Mouse (Mus musculus): Measurements from ENCODE around the gene Ccdc6.

Ccdc6 gene

DNA sequence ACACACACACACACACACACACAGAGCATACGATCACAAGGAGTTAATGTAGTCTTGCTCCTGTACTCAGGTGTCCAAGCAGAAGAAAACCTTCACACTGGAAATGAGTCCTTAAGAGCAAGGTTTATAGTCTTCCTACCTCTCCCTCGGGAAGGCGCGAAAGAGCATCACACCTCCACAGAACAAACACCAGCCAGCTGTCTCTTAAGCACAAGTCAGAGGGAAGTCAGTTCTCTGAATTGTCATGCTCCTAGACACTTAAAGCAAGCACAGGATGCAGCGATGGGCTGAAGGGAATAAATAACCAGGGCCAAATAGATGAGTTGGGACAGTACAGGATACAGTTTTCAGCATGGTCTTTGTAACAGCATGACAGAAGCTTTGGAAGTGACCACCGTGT is 35.8 kb downstream of the Ccdc6 start:
- DNase-seq (ENCODE audit: low spot score), result no peak

GRCm38 (mm10) chr10:70133188-70133587 is 36.3 kb downstream of the Ccdc6 start:
- no peak for DNase-seq (ENCODE audit: low spot score)

- DNase-seq (ENCODE audit: low spot score), result no peak
Measured at GRCm38 (mm10) chr10:70135680-70136079, 38.8 kb downstream of the Ccdc6 start.

DNA sequence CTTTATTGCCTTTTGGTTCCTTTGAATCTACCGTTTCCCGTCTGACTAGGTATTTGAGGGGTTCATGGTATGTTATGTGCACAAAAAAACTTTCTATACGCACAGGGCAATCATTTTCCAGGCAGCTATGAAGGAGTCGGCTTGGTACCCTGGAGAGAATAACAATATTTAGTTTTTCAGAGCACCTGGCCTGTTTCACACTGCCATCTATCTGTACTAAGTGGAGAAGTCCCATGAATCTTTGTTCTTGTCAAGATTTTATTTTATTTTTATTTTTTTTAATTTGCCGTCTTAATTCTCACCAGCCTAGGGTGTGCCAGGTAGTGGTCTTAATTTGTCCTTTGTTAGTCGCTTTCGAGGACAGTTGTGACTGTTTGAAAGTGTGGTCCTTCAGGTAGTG is 40.7 kb downstream of the Ccdc6 start:
- DNase-seq (ENCODE audit: low spot score), result no peak

- DNase-seq (ENCODE audit: low spot score), result no peak
Measured at GRCm38 (mm10) chr10:70138150-70138549, 41.2 kb downstream of the Ccdc6 start.

GRCm38 (mm10) chr10:70139368-70139767 is 42.4 kb downstream of the Ccdc6 start:
- no peak for DNase-seq (ENCODE audit: low spot score)

GRCm38 (mm10) chr10:70140414-70140813 is 43.5 kb downstream of the Ccdc6 start:
- no peak for DNase-seq (ENCODE audit: low spot score)

GRCm38 (mm10) chr10:70142623-70143022 is 45.7 kb downstream of the Ccdc6 start:
- no peak for DNase-seq (ENCODE audit: low spot score)

- DNase-seq (ENCODE audit: low spot score), result no peak
Measured at GRCm38 (mm10) chr10:70144004-70144557, 47.2 kb downstream of the Ccdc6 start.

- no peak for DNase-seq (ENCODE audit: low spot score)
Measured at GRCm38 (mm10) chr10:70145873-70146272, 49.0 kb downstream of the Ccdc6 start.

DNA sequence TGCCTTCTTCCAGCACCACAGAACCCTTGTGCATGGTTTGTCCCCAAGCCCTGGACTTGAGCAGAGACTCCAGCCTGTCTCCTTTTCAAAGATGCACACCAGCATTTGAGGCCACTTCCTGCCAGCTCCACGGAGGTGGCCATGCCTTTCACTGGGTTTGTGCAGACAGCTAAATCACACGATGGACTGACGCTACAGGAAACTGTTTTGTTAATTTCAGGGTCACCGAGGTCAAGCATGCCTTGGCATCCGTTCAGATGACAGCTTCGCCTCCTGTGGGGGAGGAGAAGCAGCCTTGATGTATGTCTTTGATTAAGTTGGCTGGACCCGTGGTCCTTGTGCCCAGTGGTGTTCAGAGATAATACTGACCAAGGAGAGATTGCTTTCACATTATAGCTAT is 52.2 kb downstream of the Ccdc6 start:
- no peak for DNase-seq (ENCODE audit: low spot score)

GRCm38 (mm10) chr10:70150301-70150700 is 53.4 kb downstream of the Ccdc6 start:
- DNase-seq (ENCODE audit: low spot score), result no peak

GRCm38 (mm10) chr10:70151171-70151570 is 54.2 kb downstream of the Ccdc6 start:
- DNase-seq (ENCODE audit: low spot score), result no peak

GRCm38 (mm10) chr10:70152190-70152743 is 55.3 kb downstream of the Ccdc6 start:
- DNase-seq (ENCODE audit: low spot score), result no peak

DNA sequence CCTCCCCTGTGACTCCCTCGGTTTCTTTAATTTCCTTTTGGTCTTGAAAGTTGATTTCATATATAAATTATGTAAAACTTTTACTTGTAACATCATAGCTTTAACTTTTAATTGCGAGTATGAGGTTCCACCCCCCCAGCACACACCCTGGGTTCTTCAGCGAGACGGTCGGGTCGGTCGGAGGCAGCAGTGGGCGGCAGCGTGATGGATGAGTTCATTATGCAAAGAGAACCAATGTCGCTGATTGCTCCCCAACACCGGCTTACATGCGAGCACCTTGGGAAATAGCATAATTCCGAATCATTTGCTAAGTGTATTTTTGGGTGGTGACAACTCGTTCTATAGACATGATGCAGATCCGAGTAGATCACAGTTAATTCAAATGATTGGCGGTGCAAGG is 56.9 kb downstream of the Ccdc6 start:
- no peak for DNase-seq (ENCODE audit: low spot score)

DNA sequence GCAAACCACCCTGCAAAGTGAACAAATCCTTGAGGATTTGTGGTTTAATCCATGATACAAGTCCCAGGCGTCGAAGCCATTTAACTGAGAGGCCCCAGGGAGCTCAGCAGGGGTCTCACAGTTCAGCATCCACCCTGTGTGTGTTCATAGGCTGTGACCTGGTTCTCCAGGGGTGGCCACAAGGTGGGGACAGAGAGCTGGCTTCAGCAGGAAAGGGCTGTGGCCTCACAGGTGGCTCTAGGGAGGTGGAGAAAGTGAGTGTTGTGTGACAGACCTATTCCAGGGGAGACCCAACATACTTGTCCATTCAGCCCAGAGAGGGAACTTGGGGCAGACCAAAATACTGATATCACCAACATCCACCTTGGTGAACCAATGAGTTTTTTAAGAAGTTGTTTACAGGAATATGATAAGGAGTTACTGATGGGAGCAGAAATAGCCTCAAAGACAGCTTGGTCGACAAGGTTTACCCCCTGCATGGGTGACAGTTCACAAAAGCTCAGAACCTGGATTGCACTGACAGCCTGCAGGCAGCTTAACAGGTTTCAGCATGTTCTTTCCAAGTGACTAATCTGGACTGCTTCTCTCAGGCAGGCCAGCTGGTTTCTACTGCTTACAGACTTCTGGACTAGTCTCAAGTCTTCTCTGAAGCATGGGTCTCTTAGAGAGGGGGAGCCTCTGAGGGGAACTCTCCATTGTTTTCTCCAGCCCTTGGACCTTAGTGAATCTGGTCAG is 59.7 kb downstream of the Ccdc6 start:
- no peak for DNase-seq (ENCODE audit: low spot score)

GRCm38 (mm10) chr10:70159651-70160320 is 62.9 kb downstream of the Ccdc6 start:
- DNase-seq (ENCODE audit: low spot score), result no peak

- DNase-seq (ENCODE audit: low spot score), result no peak
Measured at GRCm38 (mm10) chr10:70160811-70161210, 63.9 kb downstream of the Ccdc6 start.

- DNase-seq (ENCODE audit: low spot score), result no peak
Measured at GRCm38 (mm10) chr10:70161504-70161903, 64.6 kb downstream of the Ccdc6 start.

DNA sequence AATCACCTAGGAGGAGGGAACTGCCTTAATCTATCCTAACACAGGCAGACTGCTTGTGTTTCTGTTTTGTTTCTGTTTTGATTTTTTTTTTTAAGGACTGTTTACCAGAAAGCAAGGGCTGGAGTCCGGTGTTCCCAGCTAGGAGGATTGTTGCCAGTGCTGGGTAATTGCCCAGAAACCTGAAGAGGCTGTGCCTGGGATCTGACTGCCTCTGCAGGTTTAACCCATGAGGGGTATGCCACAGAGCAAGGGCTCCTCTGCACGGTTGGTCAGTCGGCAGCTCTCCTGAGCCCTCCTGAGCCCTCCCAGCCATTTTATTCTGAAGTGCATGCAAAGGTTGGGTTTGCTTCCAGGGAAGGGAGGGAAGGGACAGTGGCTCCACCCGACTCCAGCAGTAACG is 66.8 kb downstream of the Ccdc6 start:
- DNase-seq (ENCODE audit: low spot score), result no peak

GRCm38 (mm10) chr10:70165877-70166276 is 69.0 kb downstream of the Ccdc6 start:
- no peak for DNase-seq (ENCODE audit: low spot score)

DNA sequence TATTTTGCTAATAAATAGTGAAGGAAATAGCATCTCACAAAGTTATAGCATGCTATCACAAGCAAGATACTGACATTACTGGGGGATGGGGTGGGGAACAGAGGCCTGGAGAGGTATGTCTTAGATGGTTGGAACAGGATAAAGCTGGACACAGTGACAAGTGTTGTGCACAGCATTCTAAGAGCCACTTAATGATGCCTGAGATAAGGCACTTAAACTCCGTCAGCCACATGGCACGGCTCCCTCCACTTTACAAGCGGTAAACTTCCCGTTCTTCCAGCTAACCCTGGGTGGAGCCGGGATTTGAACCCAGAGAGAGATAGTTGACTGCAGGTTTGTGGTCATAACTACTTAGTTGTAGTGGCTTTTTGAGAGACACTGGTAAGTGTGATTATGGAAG is 69.5 kb downstream of the Ccdc6 start:
- DNase-seq (ENCODE audit: low spot score), result no peak

- DNase-seq (ENCODE audit: low spot score), result no peak
Measured at GRCm38 (mm10) chr10:70167625-70168024, 70.7 kb downstream of the Ccdc6 start.
